Mouse (Mus musculus) kidney, postnatal 0 days (tissue): Measurements from ENCODE around the gene Adamts12. TPM values are rescaled to one million over a fixed set of nuclear protein-coding genes. Genes with fewer than 3 reads are reported as not detected.

Experiments
- ATAC-seq: fragments of 200-750 bp; cut with Nextera tagmentation; replicated peaks from 2 replicates; pipeline ENCODE4 v1.8.0; 2017; ENCODE audit warnings: low read depth, moderate number of reproducible peaks, moderate TSS enrichment, moderate library complexity; ENCODE audit not compliant: low FRiP score
- DNase-seq: peaks from one replicate; pipeline ENCODE4 v3.0.0-alpha.2; 2016; ENCODE audit warnings: low spot score
- H3K27ac ChIP-seq: fragments of 300-500 bp; sonication (generic); 2 replicates; pipeline ENCODE4 v1.5.1; 2014; ENCODE audit warnings: mild to moderate bottlenecking
- H3K27me3 ChIP-seq: fragments of 300-500 bp; sonication (generic); 2 replicates; pipeline ENCODE4 v1.6.1; 2014; ENCODE audit warnings: low read length, mixed read lengths; ENCODE audit not compliant: insufficient read depth
- H3K36me3 ChIP-seq: fragments of 300-500 bp; sonication (generic); 2 replicates; pipeline ENCODE4 v1.6.1; 2014; ENCODE audit warnings: low read length, mixed read lengths; ENCODE audit not compliant: insufficient read depth
- H3K4me1 ChIP-seq: fragments of 300-500 bp; sonication (generic); replicated peaks from 2 replicates; pipeline ENCODE4 v1.6.1; 2014; ENCODE audit warnings: antibody characterized with exemption, low read length, mixed read lengths; ENCODE audit not compliant: insufficient read depth
- H3K4me2 ChIP-seq: fragments of 300-500 bp; sonication (generic); 2 replicates; pipeline ENCODE4 v1.6.1; 2014; ENCODE audit warnings: mild to moderate bottlenecking, low read length, moderate library complexity, mixed read lengths
- H3K4me3 ChIP-seq: fragments of 300-500 bp; sonication (generic); replicated peaks from 2 replicates; pipeline ENCODE4 v1.5.1; 2014; ENCODE audit warnings: low read depth, low read length
- H3K9ac ChIP-seq: fragments of 300-500 bp; sonication (generic); 2 replicates; pipeline ENCODE4 v1.6.1; 2014; ENCODE audit warnings: low read depth, low read length
- H3K9me3 ChIP-seq: fragments of 300-500 bp; sonication (generic); replicated peaks from 2 replicates; pipeline ENCODE4 v1.6.1; 2016; ENCODE audit warnings: low read length, inconsistent platforms, mixed read lengths
- CTCF ChIP-seq: IDR thresholded peaks from 2 replicates; pipeline ENCODE4 v1.5.1; 2016; ENCODE audit warnings: antibody characterized with exemption, low read depth, mild to moderate bottlenecking, moderate library complexity
- WGBS: fragments of 180-500 bp; shearing (Covaris S2); extraction: QIAGEN DNeasy Blood & Tissue Kit; methylation state at CpG from one replicate; pipeline ENCODE4 v1.1.7; 2014; 5-methylcytosine and 5-hydroxymethylcytosine counted together
- polyA plus RNA-seq: library from polyadenylated mRNA; unstranded; fragments of >200 nt; fragmentation: Nextera tagmentation; extraction: Ambion mirVana; gene quantifications from 2 replicates; pipeline ENCODE4 v1.2.1, GENCODE M21; 2015

Adamts12 gene
- polyA plus RNA-seq, 1 experiment from 2014 or later: 2.1 TPM

DNA sequence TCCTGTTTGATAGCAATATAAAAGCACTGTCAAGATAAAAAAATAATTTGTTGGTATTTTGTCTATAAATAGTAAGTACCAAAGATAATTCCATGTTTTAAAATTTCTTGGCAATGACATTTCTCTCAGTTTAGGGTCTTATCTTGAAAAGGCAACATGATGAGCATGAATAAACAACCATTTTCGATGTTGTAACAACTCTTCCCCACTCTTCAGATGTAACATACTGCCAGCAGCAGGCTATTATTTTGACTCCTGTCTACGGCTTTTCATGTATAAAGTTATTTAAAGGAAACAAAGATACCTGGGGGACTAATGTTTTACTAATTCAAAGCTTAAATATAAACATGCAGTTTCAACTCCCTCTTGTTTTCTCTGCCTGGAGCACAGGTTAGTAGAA is 128.2 kb downstream of the Adamts12 start:
- Histone ChIP-seq H3K27ac (no peak overlapping the region), H3K4me3 (no peak overlapping the region), H3K4me1 (no peaks in the 10 kb centered on the region), H3K9ac (no peak overlapping the region), H3K27me3 (no peaks in the 10 kb centered on the region), H3K4me2 (no peak overlapping the region), H3K9me3 (no peaks in the 10 kb centered on the region), H3K36me3 (no peaks in the 10 kb centered on the region)
- TF ChIP-seq CTCF: no peak
- ATAC-seq (no peak), DNase-seq (no peak)
- 55% methylated on average over 2 of the region's 2 CpGs for WGBS

DNA sequence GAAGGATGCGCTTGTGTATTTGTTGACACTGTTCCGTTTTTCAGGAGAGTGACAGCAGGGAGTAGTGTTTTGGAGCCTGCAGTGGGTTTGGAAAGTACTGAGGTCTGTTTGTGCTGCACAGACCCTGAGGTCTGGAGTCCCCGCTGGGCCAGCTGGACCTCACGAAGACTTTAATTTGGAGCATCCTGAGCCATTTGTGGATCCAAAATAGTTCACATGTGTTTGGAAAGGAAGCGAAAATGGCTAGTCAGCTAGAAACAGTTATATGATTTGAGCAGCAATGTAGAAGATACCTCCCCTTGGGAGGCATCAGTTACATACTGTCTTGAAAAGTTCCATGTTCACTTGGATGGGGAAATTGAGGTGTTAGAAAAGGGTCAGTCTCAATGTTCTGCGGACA is 132.5 kb downstream of the Adamts12 start:
- no peaks in the 10 kb centered on the region for H3K27me3 ChIP-seq
- no peak for TF ChIP-seq CTCF
- no peak for DNase-seq

DNA sequence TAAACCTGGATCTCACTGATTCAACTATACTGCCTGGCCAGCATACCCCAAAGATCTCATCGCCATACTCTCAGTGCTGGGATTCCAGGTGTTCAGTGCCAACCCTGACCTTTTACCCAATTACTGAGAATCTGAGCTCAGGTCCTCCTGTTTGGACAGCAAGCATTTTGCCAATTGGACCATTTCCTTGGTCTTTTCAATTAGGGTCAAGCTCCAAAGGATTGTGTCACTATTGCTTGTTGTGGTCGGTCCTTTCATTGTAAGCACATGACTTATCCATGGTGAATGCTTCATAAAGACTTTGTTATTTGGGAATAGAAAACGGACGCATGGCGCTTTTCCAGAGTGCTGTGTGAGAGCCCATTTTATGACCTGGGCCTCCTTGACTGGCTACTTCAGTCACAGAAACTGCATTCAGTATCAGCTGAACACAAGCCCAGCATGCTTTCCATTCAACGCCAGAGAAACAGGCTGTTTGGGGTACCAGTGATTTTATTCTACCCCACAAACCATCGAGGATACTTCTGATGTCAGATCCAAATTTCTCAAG is 133.7 kb downstream of the Adamts12 start:
- DNase-seq (no peak), ATAC-seq (no peak)
- Histone ChIP-seq H3K4me1 (no peaks in the 10 kb centered on the region), H3K4me3 (no peak overlapping the region), H3K9ac (no peak overlapping the region), H3K9me3 (no peaks in the 10 kb centered on the region), H3K36me3 (no peaks in the 10 kb centered on the region), H3K4me2 (no peak overlapping the region), H3K27me3 (no peaks in the 10 kb centered on the region), H3K27ac (no peak overlapping the region)
- 91% methylated on average over 7 of the region's 7 CpGs for WGBS
- no peak for TF ChIP-seq CTCF

More for the DNA sequence above, 132.5 kb downstream of the Adamts12 start:
- H3K4me2 ChIP-seq: no peak overlapping the region
- 71% methylated on average over 6 of the region's 6 CpGs for WGBS
- no peak overlapping the region for H3K27ac ChIP-seq
- ATAC-seq: no peak
- no peaks in the 10 kb centered on the region for H3K36me3 ChIP-seq
- no peaks in the 10 kb centered on the region for H3K4me1 ChIP-seq
- H3K9me3 ChIP-seq: no peaks in the 10 kb centered on the region
- no peak overlapping the region for H3K9ac ChIP-seq
- H3K4me3 ChIP-seq: no peak overlapping the region

DNA sequence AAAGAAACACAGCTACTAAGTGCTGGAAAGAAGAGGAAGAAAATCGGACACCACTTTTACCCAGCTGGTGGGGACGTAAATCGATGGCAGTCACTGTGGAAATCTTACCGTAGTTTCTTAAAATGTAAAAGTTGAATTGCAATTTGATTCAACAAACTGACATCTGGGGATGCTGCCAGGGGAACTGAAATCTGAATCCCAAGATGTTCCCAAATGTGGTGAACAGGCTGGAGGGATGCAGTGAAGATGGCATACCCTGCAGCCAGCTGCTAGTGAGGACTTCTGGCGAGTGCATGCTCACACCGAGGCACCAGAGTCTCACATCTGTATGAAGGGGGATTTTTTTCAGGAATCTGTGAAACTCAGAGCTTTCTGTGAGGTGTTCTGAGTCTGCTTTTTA is 138.5 kb downstream of the Adamts12 start:
- H3K27ac ChIP-seq: no peak overlapping the region
- no peak overlapping the region for H3K4me3 ChIP-seq
- WGBS: 49% methylated on average over 6 of the region's 6 CpGs
- no peak overlapping the region for H3K4me2 ChIP-seq
- no peak for ATAC-seq
- H3K4me1 ChIP-seq: no peaks in the 10 kb centered on the region
- H3K9ac ChIP-seq: no peak overlapping the region
- no peaks in the 10 kb centered on the region for H3K36me3 ChIP-seq
- no peak for DNase-seq
- H3K9me3 ChIP-seq: no peaks in the 10 kb centered on the region
- TF ChIP-seq CTCF: no peak
- no peaks in the 10 kb centered on the region for H3K27me3 ChIP-seq

DNA sequence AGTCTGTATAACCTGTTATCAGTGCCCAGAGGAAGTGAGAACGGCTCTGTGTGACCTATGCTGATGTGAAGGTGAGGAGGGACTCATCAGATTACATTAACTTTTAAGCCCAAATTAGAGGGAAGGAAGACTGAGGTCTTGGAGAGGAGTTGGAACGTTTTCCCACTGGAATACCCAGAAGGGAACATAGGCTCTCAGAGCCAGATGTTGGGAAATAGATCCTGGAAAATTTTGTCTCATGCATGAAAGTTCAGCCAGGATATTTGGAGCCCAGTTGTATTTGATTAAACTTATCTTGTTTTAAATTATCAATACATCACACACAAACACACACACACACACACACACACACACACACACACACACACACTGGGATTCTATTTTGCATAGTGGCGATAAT is 140.3 kb downstream of the Adamts12 start:
- Histone ChIP-seq H3K36me3 (no peaks in the 10 kb centered on the region), H3K4me3 (no peak overlapping the region), H3K4me1 (no peaks in the 10 kb centered on the region), H3K27ac (no peak overlapping the region), H3K27me3 (no peaks in the 10 kb centered on the region), H3K9me3 (no peaks in the 10 kb centered on the region), H3K9ac (no peak overlapping the region), H3K4me2 (no peak overlapping the region)
- WGBS: 78% methylated on average over 3 of the region's 3 CpGs
- TF ChIP-seq CTCF: no peak
- no peak for ATAC-seq
- DNase-seq: no peak

DNA sequence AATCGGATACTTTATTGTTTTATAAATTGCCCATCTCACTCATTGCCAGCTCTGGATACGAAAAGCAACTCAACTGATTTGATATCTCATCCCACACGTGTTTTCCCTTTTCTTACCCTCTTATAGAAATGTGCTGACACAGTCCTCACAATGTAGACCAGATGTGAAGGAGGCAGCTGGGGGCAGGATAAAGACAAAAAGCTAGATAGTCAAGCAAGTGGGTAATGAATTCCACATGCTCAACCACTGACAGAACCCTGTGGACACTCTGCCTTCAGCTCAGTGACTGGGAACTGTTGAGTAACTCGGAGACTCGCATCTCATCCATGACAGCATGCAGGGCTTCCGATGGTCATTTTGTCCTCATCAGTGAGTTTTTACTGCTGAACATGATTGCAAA is 146.4 kb downstream of the Adamts12 start:
- 55% methylated on average over 6 of the region's 6 CpGs for WGBS
- Histone ChIP-seq H3K9ac (no peak overlapping the region), H3K9me3 (no peaks in the 10 kb centered on the region), H3K27me3 (no peaks in the 10 kb centered on the region), H3K4me1 (no peaks in the 10 kb centered on the region), H3K36me3 (no peaks in the 10 kb centered on the region), H3K4me3 (no peak overlapping the region), H3K4me2 (no peak overlapping the region), H3K27ac (no peak overlapping the region)
- TF ChIP-seq CTCF: no peak
- DNase-seq (no peak), ATAC-seq (no peak)
